Mouse (Mus musculus): ENCODE results near the gene Tmem212. TPM values are rescaled to one million over a fixed set of nuclear protein-coding genes. Genes with fewer than 3 reads are reported as not detected.

The Tmem212 gene
- polyA plus RNA-seq, 1 experiment from 2014 or later, result not detected

- Histone ChIP-seq H3K9ac (replicated peaks) (no peak overlapping the region), H3K4me3 (replicated peaks) (no peak overlapping the region), H3K36me3 (no peaks in the 10 kb centered on the region), H3K4me1 (replicated peaks) (no peaks in the 10 kb centered on the region), H3K9me3 (no peaks in the 10 kb centered on the region), H3K27ac (no peak overlapping the region), H3K27me3 (no peaks in the 10 kb centered on the region), H3K4me2 (replicated peaks) (no peak overlapping the region)
- ATAC-seq, result no peak
- WGBS, result 89% methylated on average over 6 of the region's 6 CpGs
Measured at GRCm38 (mm10) chr3:27885585-27885984, 10.6 kb downstream of the Tmem212 start.

GRCm38 (mm10) chr3:27881897-27882835 is 14.0 kb downstream of the Tmem212 start:
- no peak for ATAC-seq
- Histone ChIP-seq H3K9ac (replicated peaks) (no peak overlapping the region), H3K4me2 (replicated peaks) (no peak overlapping the region), H3K4me1 (replicated peaks) (peaks cover 3% of the 10 kb centered on the region; the same call in 1 of the 2 replicates), H3K36me3 (no peaks in the 10 kb centered on the region), H3K4me3 (replicated peaks) (no peak overlapping the region), H3K27me3 (no peaks in the 10 kb centered on the region), H3K9me3 (no peaks in the 10 kb centered on the region), H3K27ac (no peak overlapping the region)
- 84% methylated on average over 6 of the region's 6 CpGs for WGBS

DNA sequence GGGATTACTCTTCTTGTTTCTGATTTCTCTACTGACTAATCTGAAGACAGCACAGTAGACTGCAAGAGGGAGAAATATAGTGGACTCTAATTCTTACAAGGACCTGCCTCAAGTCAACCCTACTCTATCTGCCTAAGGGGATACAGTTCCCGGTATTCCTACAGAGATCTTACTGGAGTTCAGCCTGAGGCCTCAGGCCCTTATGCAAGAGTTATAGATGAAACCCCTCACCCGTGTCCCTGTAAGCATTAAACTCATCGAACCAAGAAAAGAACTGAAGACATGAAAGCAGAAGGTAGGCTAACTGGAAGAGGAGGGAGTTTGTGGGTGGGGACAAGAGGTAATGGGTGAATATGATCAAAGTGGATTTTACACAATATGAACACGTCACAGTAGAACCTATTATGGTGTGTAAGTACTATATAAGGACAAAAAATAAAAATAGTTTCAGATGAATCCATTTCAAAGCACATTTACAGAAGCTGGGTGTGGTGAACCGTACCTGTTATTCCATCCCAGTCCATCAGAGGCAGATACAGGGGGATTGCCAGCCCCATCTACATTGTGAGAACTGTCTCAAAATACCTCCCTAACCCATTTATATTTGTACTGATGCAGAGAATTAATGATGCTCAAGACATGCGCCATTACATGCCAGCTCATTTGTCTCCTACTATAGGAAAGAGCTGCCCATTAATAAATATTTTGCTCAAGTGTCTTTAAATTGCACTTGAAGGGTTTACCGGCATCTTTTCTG is 17.1 kb downstream of the Tmem212 start:
- ATAC-seq, result no peak
- 83% methylated on average over 7 of the region's 7 CpGs for WGBS

GRCm38 (mm10) chr3:27873268-27874073 is 22.7 kb downstream of the Tmem212 start:
- H3K4me2 ChIP-seq (replicated peaks), result no peak overlapping the region
- no peaks in the 10 kb centered on the region for H3K27me3 ChIP-seq
- 53% methylated on average over 9 of the region's 9 CpGs for WGBS
- H3K4me1 ChIP-seq (replicated peaks), result peaks cover 11% of the 10 kb centered on the region
- H3K4me3 ChIP-seq (replicated peaks), result no peak overlapping the region
- H3K36me3 ChIP-seq, result no peaks in the 10 kb centered on the region
- H3K9ac ChIP-seq (replicated peaks), result no peak overlapping the region
- ATAC-seq, result peak; percentile 58
- H3K27ac ChIP-seq, result no peak overlapping the region
- H3K9me3 ChIP-seq, result no peaks in the 10 kb centered on the region

More for the DNA sequence above, 17.1 kb downstream of the Tmem212 start:
- no peak overlapping the region for H3K4me3 ChIP-seq (replicated peaks)
- H3K4me1 ChIP-seq (replicated peaks), result peaks cover 3% of the 10 kb centered on the region; the same call in 1 of the 2 replicates
- no peak overlapping the region for H3K4me2 ChIP-seq (replicated peaks)
- H3K36me3 ChIP-seq, result no peaks in the 10 kb centered on the region
- H3K27ac ChIP-seq, result no peak overlapping the region
- H3K27me3 ChIP-seq, result no peaks in the 10 kb centered on the region
- H3K9ac ChIP-seq (replicated peaks), result no peak overlapping the region
- H3K9me3 ChIP-seq, result no peaks in the 10 kb centered on the region

DNA sequence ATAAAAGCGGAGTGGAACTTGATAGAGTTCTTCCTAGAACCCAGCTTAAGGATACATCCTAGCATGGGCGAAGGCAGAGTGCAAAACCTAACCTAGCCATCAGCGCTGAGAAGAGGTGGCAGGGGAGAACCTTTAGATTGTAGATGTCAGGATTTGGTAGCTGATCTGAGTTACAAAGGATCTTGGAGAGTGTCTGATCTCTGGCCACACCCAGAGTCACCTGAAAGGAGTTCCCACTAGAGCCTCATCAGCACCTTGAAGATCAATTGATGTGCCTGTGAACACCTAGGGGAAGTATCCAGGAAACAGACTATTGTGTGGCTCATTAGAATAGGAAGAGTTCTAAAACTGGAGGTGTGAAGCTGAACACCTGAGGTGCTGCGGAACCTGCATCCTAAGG is 23.7 kb downstream of the Tmem212 start:
- no peaks in the 10 kb centered on the region for H3K27me3 ChIP-seq
- H3K9me3 ChIP-seq, result no peaks in the 10 kb centered on the region
- H3K4me2 ChIP-seq (replicated peaks), result no peak overlapping the region
- peaks cover 11% of the 10 kb centered on the region for H3K4me1 ChIP-seq (replicated peaks)
- H3K36me3 ChIP-seq, result no peaks in the 10 kb centered on the region
- 91% methylated on average over 4 of the region's 4 CpGs for WGBS
- H3K9ac ChIP-seq (replicated peaks), result no peak overlapping the region
- ATAC-seq, result no peak
- no peak overlapping the region for H3K4me3 ChIP-seq (replicated peaks)
- H3K27ac ChIP-seq, result no peak overlapping the region

DNA sequence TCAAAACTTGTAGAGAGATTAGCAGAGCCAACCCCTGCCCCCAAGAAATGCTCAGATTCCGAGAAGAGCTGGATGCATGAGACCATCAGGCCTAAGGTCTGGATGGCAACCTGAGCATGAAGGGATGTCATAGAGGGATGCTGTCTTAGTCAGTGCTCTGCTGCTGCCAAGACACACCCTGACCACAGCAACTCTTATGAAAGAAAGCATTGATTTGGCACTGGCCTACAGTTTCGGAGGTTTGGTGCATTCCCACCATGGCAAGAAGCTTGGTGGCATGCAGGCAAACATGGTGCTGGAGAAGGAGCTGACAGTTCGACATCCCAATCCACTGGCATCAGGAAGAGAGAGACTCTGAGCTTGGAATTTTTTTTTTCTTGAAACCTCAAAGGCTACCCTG is 24.3 kb downstream of the Tmem212 start:
- no peaks in the 10 kb centered on the region for H3K36me3 ChIP-seq
- H3K27ac ChIP-seq, result no peak overlapping the region
- no peak overlapping the region for H3K4me2 ChIP-seq (replicated peaks)
- H3K4me1 ChIP-seq (replicated peaks), result peaks cover 11% of the 10 kb centered on the region
- no peaks in the 10 kb centered on the region for H3K27me3 ChIP-seq
- H3K9ac ChIP-seq (replicated peaks), result no peak overlapping the region
- no peak overlapping the region for H3K4me3 ChIP-seq (replicated peaks)
- ATAC-seq, result no peak
- H3K9me3 ChIP-seq, result no peaks in the 10 kb centered on the region
- 96% methylated on average over 3 of the region's 3 CpGs for WGBS

GRCm38 (mm10) chr3:27871371-27871770 is 24.8 kb downstream of the Tmem212 start:
- Histone ChIP-seq H3K27me3 (no peaks in the 10 kb centered on the region), H3K4me1 (replicated peaks) (peaks cover 11% of the 10 kb centered on the region)

GRCm38 (mm10) chr3:27868681-27869080 is 27.5 kb downstream of the Tmem212 start:
- H3K36me3 ChIP-seq, result no peaks in the 10 kb centered on the region
- no peak overlapping the region for H3K27ac ChIP-seq
- WGBS, result 92% methylated on average over 3 of the region's 3 CpGs
- no peak overlapping the region for H3K4me3 ChIP-seq (replicated peaks)
- H3K4me2 ChIP-seq (replicated peaks), result no peak overlapping the region
- H3K9me3 ChIP-seq, result no peaks in the 10 kb centered on the region
- H3K4me1 ChIP-seq (replicated peaks), result peaks cover 11% of the 10 kb centered on the region
- no peak overlapping the region for H3K9ac ChIP-seq (replicated peaks)
- no peaks in the 10 kb centered on the region for H3K27me3 ChIP-seq
- ATAC-seq, result no peak

More at GRCm38 (mm10) chr3:27871371-27871770, 24.8 kb downstream of the Tmem212 start:
- no peak for ATAC-seq
- Histone ChIP-seq H3K27ac (no peak overlapping the region), H3K9me3 (no peaks in the 10 kb centered on the region), H3K9ac (replicated peaks) (no peak overlapping the region), H3K4me2 (replicated peaks) (no peak overlapping the region), H3K36me3 (no peaks in the 10 kb centered on the region), H3K4me3 (replicated peaks) (no peak overlapping the region)
- 88% methylated on average over 4 of the region's 4 CpGs for WGBS

GRCm38 (mm10) chr3:27867731-27868130 is 28.4 kb downstream of the Tmem212 start:
- Histone ChIP-seq H3K9me3 (no peaks in the 10 kb centered on the region), H3K4me1 (replicated peaks) (peaks cover 11% of the 10 kb centered on the region), H3K4me3 (replicated peaks) (no peak overlapping the region), H3K36me3 (no peaks in the 10 kb centered on the region), H3K9ac (replicated peaks) (no peak overlapping the region), H3K27me3 (no peaks in the 10 kb centered on the region), H3K4me2 (replicated peaks) (no peak overlapping the region), H3K27ac (no peak overlapping the region)
- 56% methylated on average over 3 of the region's 3 CpGs for WGBS
- no peak for ATAC-seq

- peak; percentile 87 for ATAC-seq
- 10% methylated on average over 16 of the region's 16 CpGs for WGBS
- H3K4me3 ChIP-seq (replicated peaks), result peak overlapping the region; percentile 27
- H3K4me1 ChIP-seq (replicated peaks), result peaks cover 33% of the 10 kb centered on the region
- H3K4me2 ChIP-seq (replicated peaks), result peak overlapping the region; percentile 51
- peak overlapping the region; percentile 67 for H3K27ac ChIP-seq
- peak overlapping the region; percentile 40; the same call in 1 of the 2 replicates for H3K9ac ChIP-seq (replicated peaks)
- no peaks in the 10 kb centered on the region for H3K27me3 ChIP-seq
- H3K9me3 ChIP-seq, result no peaks in the 10 kb centered on the region
- no peaks in the 10 kb centered on the region for H3K36me3 ChIP-seq
Measured at GRCm38 (mm10) chr3:27862821-27863740, 33.1 kb downstream of the Tmem212 start.

DNA sequence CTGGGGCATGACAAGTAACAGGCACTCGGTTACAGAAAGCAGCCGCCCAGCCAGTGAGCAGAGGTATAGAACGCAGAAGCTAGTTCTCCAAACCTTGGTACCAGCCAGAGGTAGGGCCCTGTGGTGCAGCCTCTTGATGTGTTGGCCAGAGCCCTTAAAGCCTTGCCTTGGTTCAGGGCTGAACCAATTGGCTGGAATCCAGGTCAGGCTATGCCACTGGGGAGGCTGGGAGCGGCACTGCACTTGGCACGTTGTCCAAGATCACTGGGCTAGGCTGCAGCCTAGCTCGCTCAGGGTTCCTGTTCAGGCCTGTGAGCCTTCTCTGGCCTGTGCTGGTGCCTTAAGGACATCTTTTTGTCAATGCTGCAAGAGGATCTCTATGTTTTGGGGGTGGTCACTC is 34.6 kb downstream of the Tmem212 start:
- Histone ChIP-seq H3K9ac (replicated peaks) (no peak overlapping the region), H3K4me1 (replicated peaks) (peaks cover 33% of the 10 kb centered on the region), H3K27me3 (no peaks in the 10 kb centered on the region), H3K4me2 (replicated peaks) (no peak overlapping the region), H3K27ac (no peak overlapping the region), H3K36me3 (no peaks in the 10 kb centered on the region), H3K9me3 (no peaks in the 10 kb centered on the region), H3K4me3 (replicated peaks) (no peak overlapping the region)
- ATAC-seq, result peak; percentile 14; the same call in 1 of the 2 replicates
- 77% methylated on average over 6 of the region's 6 CpGs for WGBS
